Mouse (Mus musculus) testis, adult 2 months (tissue): Measurements from ENCODE around the gene Zfp408. TPM values are rescaled to one million over a fixed set of nuclear protein-coding genes. Genes with fewer than 3 reads are reported as not detected.

ENCODE experiments used
- H3K27ac ChIP-seq: fragments of 200-500 bp; 2 replicates; pipeline ENCODE4 v1.5.1; 2012; ENCODE audit warnings: low read depth, low read length; ENCODE audit not compliant: control insufficient read depth, insufficient read depth
- H3K27me3 ChIP-seq: fragments of 200-500 bp; 2 replicates; pipeline ENCODE4 v1.6.1; 2012; ENCODE audit warnings: mild to moderate bottlenecking, low read length, moderate library complexity; ENCODE audit not compliant: control insufficient read depth, insufficient read depth
- H3K36me3 ChIP-seq: fragments of 200-500 bp; 2 replicates; pipeline ENCODE4 v1.6.1; 2012; ENCODE audit warnings: mild to moderate bottlenecking, low read length; ENCODE audit not compliant: control insufficient read depth, insufficient read depth
- H3K4me1 ChIP-seq: fragments of 200-500 bp; 2 replicates; pipeline ENCODE4 v1.6.1; 2012; ENCODE audit warnings: low read length; ENCODE audit not compliant: control insufficient read depth, insufficient read depth
- H3K4me3 ChIP-seq: fragments of 200-500 bp; 2 replicates; pipeline ENCODE4 v1.5.1; 2012; ENCODE audit warnings: low read depth, mild to moderate bottlenecking, low read length, moderate library complexity, mixed read lengths; ENCODE audit not compliant: control insufficient read depth
- CTCF ChIP-seq: fragments of 200-500 bp; IDR thresholded peaks from 2 replicates; pipeline ENCODE4 v1.5.1; 2012; ENCODE audit warnings: low read depth, mild to moderate bottlenecking, inconsistent platforms, low read length, moderate library complexity; ENCODE audit not compliant: control insufficient read depth, insufficient read depth, insufficient replicate concordance
- POLR2A ChIP-seq: fragments of 200-500 bp; IDR thresholded peaks from 2 replicates; pipeline ENCODE4 v1.6.1; 2012; ENCODE audit warnings: low read depth, mild to moderate bottlenecking, inconsistent platforms, low read length, moderate library complexity; ENCODE audit not compliant: control insufficient read depth
- polyA plus RNA-seq: library from polyadenylated mRNA; depleted of rRNA; stranded (reverse); fragments of >200 nt; gene quantifications from 2 replicates; pipeline ENCODE4 v1.2.3, GENCODE M21; 2012

The Zfp408 gene
- polyA plus RNA-seq, 1 experiment: 6.3 TPM

DNA sequence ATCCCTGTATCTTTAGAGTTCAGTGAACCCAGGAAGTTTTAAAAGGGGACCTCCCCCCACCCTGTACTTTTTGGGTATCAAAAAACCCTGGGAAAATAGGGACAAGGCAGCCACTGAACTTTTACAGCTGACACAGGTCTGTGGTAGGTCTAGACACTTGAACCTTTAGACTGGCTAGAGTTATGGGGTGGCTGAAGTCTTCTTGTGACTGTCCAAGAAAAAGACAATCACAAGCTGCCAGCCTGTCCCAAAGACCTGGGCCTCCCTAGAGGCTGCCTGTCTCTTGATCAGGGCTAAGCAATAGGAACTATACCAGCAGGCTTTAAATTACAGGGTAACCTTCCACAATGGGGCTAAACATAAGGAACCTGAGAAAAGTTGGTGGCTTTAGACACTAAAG is 27.4 kb upstream of the Zfp408 start:
- Histone ChIP-seq H3K36me3 (peaks cover 7% of the 10 kb centered on the region), H3K4me1 (no peaks in the 10 kb centered on the region; the same call in 1 of the 2 replicates), H3K4me3 (no peak overlapping the region), H3K27ac (no peak overlapping the region), H3K27me3 (no peaks in the 10 kb centered on the region)
- TF ChIP-seq CTCF (no peak), POLR2A (no peak)

DNA sequence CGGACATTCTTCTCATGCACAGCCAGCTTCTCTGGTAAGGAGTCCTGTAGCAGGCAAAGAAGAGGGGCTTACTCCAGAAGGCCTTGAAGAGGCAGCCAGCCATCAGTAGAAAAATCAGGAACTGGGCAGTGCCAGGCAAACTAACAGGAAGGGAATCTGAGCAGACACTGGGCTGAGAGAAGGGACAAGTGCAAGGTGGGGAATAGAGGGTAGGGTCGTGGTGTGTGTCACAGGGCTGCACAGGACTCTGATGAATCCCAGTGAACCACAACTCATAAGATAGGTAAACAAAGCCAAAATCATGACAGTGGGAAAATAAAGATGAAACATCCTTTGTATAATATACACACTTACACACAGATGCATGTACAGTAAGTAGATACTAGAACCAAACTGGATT is 26.8 kb upstream of the Zfp408 start:
- Histone ChIP-seq H3K36me3 (peaks cover 6% of the 10 kb centered on the region), H3K27me3 (no peaks in the 10 kb centered on the region), H3K4me1 (no peaks in the 10 kb centered on the region; the same call in 1 of the 2 replicates), H3K27ac (no peak overlapping the region), H3K4me3 (no peak overlapping the region)
- TF ChIP-seq CTCF: no peak
- no peak for TF ChIP-seq POLR2A

DNA sequence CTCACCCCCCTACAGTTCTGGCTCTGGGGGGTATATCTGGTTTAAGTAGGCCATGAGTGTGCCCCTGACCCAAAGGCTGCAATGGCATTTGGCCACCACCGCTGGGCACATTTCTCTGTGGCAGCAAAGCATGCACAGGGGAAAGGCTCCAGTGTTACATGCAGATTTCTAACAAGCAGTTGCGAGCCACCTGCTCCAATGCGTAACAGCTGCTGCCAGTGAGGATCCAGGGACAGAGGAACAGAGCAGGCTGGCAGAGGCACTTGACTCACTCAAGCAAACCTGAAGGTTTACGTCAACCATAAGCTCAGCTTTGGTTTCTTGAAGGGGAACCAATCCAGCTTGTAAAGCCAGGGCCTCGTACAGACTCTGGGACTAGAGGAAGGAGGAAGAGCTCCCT is 25.3 kb upstream of the Zfp408 start:
- TF ChIP-seq CTCF: peak; percentile 9; the same call in 1 of the 2 replicates
- TF ChIP-seq POLR2A: no peak
- H3K27ac ChIP-seq: no peak overlapping the region
- H3K27me3 ChIP-seq: no peaks in the 10 kb centered on the region
- peaks cover 6% of the 10 kb centered on the region for H3K36me3 ChIP-seq
- no peak overlapping the region for H3K4me3 ChIP-seq
- H3K4me1 ChIP-seq: no peaks in the 10 kb centered on the region

DNA sequence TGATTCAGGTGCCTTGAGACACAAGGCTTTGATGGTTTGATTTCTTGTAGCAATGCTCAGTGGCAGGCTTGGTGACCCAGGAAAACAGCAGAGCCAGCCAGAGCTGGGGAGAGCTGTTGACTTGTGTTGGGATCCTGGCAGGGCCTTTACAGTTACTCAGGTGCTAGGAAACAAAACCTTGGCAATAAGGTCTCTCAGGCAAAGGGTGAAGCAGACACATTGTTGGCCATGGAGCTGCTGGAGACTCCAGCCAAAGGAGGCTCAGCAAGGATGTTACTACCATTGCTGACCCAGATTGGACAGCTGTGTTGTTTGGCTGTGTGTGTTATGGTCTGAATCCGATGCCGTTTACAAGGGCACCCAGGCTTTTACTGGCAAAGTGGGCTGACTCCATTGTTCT is 24.0 kb upstream of the Zfp408 start:
- no peak overlapping the region for H3K4me3 ChIP-seq
- no peaks in the 10 kb centered on the region for H3K4me1 ChIP-seq
- no peaks in the 10 kb centered on the region for H3K27me3 ChIP-seq
- no peak for TF ChIP-seq POLR2A
- TF ChIP-seq CTCF: no peak
- H3K36me3 ChIP-seq: peaks cover 4% of the 10 kb centered on the region
- no peak overlapping the region for H3K27ac ChIP-seq

DNA sequence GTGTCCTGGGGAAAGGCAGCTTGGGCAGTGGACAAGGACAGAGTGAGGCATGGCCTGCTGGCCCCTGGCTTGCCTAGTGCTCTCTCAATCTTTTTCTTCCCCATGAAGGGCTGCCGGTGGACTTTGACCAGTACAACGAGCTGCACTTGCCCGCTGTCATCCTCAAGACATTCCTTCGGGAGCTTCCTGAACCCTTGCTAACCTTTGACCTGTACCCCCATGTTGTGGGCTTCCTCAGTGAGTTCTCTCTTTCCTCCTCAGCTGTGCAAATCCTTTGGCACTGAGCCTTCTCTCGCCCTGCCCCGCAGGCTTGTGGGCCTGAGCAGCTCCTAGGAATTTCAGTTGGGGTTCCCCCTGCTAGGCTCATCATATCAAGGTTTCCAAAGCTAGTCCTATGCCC is 20.4 kb upstream of the Zfp408 start:
- H3K27me3 ChIP-seq: no peaks in the 10 kb centered on the region
- H3K27ac ChIP-seq: no peak overlapping the region
- TF ChIP-seq POLR2A (no peak), CTCF (no peak)
- H3K4me1 ChIP-seq: no peaks in the 10 kb centered on the region
- no peaks in the 10 kb centered on the region; the same call in 1 of the 2 replicates for H3K36me3 ChIP-seq
- H3K4me3 ChIP-seq: no peak overlapping the region

DNA sequence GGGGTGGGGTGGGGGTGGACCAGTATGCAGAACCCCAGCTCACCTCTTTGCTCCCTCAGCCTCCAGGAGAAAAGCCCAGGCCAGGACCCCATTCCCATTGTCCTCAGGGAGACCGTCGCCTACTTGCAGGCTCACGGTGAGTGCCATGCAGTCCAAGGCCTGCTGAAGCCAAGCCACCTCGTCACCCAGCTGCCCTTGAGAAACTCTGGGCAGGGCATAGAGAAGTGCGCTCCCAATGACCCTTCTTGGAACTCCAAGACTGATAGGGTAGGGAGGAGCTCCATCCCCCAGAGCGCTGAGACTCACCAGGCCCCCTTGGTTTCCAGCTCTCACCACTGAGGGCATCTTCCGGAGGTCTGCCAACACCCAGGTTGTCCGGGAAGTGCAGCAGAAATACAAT is 19.7 kb upstream of the Zfp408 start:
- no peaks in the 10 kb centered on the region for H3K4me1 ChIP-seq
- no peak for TF ChIP-seq POLR2A
- no peak for TF ChIP-seq CTCF
- no peaks in the 10 kb centered on the region for H3K27me3 ChIP-seq
- no peak overlapping the region for H3K4me3 ChIP-seq
- H3K36me3 ChIP-seq: no peaks in the 10 kb centered on the region; the same call in 1 of the 2 replicates
- no peak overlapping the region for H3K27ac ChIP-seq

DNA sequence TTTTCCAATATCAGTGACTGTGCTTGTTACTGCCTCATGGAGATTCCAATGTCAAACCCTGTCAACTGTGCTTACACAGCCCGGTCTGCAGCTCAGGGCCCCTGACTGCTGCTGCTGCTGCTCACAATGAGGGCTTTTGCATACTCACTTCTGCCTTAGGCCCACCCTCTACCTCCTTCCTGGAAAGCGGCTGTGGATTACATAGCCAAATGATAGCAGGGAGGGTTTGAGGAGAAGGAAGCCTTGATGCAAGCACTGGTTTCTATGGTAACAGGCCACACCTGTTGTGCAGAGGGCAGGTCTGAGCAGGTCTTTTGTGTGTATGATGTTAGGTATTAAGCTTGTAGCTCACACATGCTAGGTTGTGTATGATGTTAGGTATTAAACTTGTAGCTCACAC is 18.2 kb upstream of the Zfp408 start:
- TF ChIP-seq CTCF (no peak), POLR2A (no peak)
- Histone ChIP-seq H3K27me3 (no peaks in the 10 kb centered on the region), H3K4me3 (no peak overlapping the region), H3K27ac (no peak overlapping the region), H3K4me1 (no peaks in the 10 kb centered on the region), H3K36me3 (no peaks in the 10 kb centered on the region; the same call in 1 of the 2 replicates)

DNA sequence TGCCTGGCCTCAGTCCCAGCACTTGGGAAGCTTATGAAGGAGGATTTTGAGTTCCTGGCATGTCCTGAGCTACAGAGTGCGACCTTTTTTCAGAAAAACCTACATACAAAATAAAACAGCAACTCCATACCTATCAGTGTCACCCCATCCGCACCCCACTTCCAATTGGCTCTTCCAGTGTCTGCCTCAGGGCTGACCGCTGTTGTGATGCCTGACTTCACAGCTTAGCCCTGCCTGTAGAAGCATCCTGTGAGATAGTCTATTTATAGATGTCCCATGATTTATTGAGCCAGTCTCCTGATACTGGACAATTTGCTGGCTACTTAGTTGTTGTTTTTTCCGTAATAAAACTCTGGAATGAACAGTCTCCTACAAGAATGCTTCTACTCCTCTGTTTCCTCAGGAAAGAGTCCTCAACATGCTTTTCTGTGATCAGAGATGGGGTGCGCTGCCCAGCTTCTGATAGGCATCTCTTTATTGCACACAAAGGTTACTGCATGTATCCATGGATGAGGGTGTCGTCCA is 16.9 kb upstream of the Zfp408 start:
- no peak overlapping the region for H3K27ac ChIP-seq
- TF ChIP-seq CTCF (no peak), POLR2A (no peak)
- no peaks in the 10 kb centered on the region for H3K27me3 ChIP-seq
- no peaks in the 10 kb centered on the region for H3K4me1 ChIP-seq
- no peak overlapping the region for H3K4me3 ChIP-seq
- H3K36me3 ChIP-seq: no peaks in the 10 kb centered on the region; the same call in 1 of the 2 replicates
